Mouse (Mus musculus): ENCODE data around the gene Hydin. TPM values are rescaled to one million over a fixed set of nuclear protein-coding genes. Genes with fewer than 3 reads are reported as not detected.
"Not testable (repeated sequence)": the region's sequence is repeated elsewhere in the genome, so short reads cannot be mapped to it uniquely, and the experiment has no call there.

The Hydin gene
- total RNA-seq (2021) = under 1 TPM; 0.46 to 0.64 TPM

DNA sequence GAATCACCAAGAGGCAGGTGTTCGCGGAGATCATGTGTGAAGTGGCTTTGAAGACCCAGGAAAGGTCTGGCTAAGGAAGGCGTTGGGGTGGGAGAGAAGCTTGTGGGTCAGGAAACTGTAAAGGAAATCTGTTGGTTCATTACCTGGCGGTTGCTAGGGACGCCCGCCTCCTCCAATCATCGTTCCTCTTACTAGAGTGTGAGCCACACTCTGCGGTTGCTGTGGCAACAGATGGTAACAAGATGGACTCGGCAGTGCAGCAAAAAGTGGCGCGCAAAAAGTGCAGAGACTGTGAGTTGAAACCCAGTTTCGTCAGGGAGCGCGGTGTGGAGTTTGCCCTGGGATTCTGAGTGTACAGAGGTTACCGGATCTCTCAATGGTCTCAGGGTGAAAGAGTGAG, at the start of gene Hydin:
Gene Hydin (plus strand): TSS at position 237 of the 400 bp plus-strand sequence.
- peak; percentile 87 for DNase-seq
- intact Hi-C loops (cut with DNase I) = no loop called here

DNA sequence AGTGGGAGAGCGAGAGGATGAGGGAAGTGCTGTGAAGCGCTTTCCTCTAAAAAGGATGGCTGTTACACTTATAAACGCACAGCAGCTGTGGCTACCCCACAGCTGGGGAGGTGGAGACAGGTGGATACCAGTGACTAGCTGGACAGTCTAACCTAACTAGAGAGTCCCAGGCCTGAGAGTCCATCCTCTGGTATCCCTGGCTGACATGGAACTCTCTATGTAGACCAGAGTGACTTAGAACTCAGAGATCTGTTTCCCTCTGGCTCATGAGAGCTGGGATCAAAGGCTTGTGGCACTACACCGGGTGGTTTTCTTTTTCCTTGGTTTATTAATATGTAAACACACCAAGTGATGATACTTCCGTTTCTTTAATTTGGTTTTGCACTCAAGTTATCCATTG, 49.6 kb upstream of the Hydin start:
- intact Hi-C loops (cut with DNase I) = no loop called here
- DNase-seq = no peak

DNA sequence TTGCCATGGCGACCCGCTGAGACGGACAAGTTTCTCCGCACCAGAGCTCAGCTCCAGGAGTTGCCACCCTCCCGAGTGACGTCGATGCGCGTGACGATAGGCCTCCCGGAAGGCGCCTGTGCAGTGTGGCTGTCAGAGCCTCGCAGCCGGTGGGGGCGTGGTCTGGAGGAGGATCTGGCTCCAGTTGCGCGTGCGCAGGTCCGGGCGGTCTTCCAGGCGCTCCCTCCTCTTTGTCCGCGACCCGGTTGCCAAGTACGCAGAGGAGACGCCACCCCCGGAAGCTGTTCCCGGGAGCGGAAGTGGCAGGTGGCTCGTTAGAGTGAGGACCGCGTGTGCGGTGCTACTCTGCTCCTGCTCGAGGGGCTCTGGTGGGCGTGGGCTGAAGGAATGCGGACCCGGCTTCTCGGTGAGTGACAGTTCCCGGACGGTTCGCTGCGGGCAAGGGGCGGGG, 49.1 kb upstream of the Hydin start:
- peak; percentile 100 for DNase-seq
- intact Hi-C loops (cut with DNase I) = no loop called here

DNA sequence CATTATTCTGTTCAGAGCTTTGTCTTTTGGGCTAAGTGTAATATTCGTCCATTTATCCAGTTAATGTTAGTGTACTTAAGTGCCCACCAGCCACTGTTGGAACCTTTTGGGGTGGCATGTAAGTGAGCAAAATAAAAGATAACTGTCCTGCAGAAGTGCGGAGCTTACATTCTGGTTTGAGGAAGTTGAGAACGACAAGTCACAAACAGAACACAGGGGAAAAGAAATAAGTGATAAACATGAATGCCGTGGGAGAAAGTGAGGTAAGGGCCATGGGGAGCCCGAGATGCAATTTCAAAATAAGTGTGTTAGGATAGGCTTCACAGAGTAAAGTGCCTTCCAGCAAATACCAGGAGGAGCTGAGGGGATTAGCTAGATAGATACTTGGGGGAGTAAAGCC, 48.3 kb upstream of the Hydin start:
- intact Hi-C loops (cut with DNase I) = no loop called here
- no peak for DNase-seq

DNA sequence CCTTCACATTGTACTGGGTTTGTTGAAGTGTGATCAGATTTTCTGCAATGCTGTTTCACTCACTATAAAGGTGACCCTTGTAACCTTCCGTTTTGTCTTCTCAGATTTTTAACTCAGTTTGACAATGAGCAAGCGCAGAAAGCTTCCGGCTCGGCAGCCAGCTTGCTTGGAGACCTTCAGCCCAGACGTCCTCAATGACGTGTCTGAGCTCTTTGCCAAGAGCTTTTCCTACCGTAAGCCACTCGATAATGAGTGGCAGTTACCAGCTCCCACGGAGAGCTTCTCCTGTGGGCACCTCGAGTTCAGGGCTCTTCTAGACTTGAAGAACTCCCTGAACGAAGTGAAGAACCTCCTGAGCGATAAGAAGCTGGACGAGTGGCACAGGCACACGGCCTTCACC, 45.8 kb upstream of the Hydin start:
- intact Hi-C loops (cut with DNase I) = no loop called here
- DNase-seq = no peak

DNA sequence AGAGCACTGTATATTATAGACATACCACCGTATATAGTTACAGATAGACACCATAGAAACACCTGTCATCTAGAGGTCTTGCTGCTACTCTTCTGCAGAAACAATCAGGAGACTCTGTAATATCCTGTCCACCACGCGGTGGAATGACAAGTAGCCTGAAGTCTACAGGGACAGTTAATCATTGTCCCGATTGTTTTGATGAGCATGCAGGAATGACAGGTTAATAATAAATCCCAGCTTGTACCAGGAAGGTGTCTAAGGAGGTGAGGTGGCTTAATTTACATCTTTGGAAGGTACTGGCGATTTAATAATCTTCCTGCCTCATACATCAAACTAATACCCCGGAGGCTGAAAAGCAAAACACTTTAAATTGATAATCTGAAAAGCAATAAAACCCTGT, 36.0 kb upstream of the Hydin start:
- intact Hi-C loops (cut with DNase I) = no loop called here
- DNase-seq = no peak

DNA sequence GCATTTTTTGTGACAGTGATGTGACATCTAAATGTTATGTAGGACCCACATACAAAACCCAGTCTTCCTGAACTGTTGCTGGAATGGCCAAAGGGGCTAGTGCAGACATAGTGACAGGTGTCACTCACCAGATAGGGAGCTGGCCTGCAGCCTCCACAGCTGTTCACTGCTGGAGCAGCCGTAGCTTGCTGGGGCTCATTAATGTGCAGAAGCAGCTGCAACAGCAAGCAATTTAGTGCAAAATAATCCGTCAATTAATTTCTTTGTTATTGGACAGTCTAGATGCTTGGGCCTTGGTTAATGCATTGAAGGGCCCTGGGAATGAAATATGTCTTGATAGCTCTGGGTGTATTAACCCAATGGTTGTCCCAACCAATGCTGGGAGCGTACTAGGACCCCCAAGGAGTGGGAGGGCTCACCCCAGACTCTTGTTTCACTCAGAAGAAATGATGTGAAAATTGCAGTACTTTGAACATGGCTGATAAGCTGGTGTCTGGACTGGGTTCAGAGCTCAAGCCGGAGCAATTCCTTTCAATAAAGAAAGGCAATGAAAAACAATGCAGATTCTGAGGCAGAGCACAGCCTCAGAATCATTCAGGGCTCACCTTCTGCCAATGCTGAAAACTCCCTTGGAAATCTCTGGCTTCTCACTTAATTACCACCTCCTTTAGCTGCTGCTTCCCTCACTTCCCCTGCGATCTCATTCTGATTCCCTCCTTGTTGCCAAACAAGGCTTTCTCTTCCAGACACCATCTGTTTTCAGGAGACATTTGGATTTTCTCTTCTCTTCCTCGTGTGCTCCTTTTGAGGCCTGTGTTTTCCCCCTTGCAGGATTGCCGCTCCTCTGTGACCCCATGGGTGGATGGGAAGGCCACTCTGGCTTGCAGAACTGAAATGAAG, 24.2 kb upstream of the Hydin start:
- no peak for DNase-seq
- intact Hi-C loops (cut with DNase I) = no loop called here

DNA sequence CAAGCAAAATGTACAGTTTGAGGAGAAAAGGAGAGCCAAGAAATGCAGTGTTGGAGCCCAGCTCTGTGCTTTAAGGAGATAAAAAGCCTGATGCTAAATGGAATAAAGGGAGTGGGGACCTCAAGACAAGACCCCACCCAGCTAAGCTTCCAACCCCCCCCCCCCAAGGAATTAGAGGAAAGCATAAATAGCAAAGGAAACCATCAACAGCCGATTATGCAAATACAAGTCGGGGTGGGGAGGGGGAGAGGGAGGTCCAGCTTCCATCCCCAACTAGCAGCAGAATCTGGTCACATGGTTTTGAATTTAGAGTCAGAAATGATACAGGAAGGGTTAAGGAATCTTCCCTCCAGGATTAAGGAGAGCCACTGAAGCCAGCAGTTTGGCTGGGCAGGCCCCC, 22.2 kb upstream of the Hydin start:
- DNase-seq = no peak
- intact Hi-C loops (cut with DNase I) = no loop called here

DNA sequence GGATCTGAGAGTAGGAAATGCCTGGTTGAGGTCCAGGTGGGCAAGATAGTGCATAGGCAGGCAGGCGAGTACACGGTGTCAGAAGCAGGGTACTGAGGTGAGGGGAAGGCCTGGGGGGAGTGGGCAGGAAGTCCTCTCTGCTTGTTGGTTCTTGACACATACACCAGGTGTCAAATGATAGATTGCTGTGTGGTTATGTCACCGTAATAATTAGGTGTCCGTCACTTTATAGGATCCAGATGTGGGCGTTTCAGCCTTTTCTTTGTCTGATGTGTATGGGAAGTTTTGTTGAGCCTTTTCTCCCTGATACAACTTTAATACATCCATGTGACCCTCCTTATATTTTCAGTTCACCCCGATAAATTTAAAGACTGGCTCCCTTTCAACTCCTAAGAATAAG, 19.5 kb upstream of the Hydin start:
- DNase-seq = no peak
- intact Hi-C loops (cut with DNase I) = no loop called here

DNA sequence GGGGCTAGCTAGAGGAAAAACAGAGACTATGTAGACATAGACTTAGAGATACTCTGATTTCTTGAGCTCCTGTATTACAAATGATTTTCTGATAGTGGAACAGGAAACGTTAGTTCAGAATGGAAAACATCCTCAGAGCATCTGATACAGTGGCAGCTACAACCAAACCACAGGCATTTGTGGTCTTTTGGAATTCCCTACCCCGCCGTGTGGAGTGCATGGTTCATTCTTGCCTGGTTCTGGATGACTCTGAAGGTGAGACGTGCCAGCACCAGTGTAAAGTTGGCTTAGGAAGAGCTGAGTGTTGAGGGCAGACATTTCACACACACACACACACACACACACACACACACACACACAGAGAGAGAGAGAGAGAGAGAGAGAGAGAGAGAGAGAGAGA, 12.8 kb upstream of the Hydin start:
- intact Hi-C loops (cut with DNase I) = no loop called here
- DNase-seq = no peak

DNA sequence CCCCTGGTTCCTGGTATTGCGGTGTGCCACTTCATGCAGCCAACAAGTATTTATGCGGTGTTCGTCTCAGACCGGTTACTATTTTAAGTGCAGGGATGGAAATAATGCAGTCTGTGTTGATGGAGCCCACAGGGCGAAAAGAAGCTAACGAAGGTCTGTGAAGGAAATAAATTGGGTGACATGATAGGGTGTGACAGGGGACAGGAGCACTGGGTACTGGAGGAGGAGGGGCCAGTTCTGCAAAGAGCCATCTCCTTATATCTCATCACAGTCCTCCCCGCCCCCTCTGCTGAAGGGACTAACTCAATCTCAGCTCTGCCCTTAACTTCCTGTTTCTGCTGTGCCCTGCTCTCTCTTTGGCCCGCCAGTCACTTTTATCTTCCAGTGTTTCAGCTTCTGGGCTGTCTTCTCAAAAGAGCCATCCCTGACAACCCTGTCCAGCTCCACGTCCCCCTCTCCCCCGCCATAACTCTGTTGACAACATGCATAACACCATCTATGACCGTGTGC, 926 bp upstream of the Hydin start:
- intact Hi-C loops (cut with DNase I) = no loop called here
- DNase-seq = no peak

DNA sequence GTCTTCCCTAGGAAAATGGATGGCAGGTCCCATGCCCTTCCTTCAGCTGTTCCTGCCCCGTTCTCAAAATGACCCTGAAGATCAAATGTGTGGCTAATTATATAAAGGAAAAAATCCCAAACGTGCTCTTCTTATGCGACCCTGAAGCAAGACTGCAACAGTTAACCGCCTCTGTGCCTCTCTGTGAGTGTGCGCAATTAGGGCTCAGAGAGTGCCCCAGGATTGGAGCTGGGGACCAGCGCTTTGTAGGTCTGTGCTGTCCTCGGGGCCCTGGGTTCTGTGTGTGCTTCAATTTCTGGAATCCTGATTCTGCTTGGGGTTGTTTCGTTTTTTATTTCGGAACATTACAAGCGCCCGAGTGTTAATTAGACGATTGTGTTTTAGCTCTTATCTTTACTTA, 491 bp downstream of the Hydin start:
- intact Hi-C loops (cut with DNase I) = no loop called here
- no peak for DNase-seq

DNA sequence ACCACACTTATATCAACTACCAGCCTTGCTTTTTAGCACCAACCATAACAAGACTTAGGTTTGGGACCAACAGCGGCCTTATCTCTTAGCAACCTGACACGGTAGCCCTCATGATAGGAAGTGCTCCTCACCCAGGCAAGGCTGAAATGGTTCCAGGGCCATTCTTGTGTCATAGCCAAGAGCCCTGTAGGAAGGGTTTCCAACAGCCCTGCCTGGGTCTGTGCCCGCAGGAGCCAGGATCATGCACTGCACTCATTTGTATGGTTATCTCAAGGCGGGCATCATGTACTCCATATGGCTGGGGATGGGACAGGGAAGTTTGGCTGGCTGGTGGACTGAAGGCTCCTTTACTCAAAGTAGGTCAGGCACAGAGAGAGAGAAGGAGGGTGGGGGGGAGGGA, 3.9 kb downstream of the Hydin start:
- no peak for DNase-seq
- intact Hi-C loops (cut with DNase I) = no loop called here

DNA sequence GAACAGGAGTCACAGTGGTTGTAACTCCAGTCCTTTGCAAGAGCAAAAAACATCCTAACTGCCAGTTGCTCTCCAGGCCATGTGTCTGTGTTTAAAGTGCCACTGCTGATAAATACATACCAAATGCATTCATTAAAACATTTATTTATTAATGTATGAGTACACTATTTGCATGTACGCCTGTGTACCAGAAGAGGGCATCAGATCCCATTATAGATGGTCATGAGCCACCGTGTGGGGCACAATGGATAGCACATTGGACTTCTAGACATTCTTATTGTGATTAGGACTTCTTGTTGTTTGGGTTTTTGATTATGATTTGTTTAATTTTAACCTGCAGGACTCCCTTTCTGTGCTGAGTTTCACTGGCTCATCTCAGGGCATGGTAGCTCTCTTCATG, 6.6 kb downstream of the Hydin start:
- no peak for DNase-seq
- intact Hi-C loops (cut with DNase I) = no loop called here

DNA sequence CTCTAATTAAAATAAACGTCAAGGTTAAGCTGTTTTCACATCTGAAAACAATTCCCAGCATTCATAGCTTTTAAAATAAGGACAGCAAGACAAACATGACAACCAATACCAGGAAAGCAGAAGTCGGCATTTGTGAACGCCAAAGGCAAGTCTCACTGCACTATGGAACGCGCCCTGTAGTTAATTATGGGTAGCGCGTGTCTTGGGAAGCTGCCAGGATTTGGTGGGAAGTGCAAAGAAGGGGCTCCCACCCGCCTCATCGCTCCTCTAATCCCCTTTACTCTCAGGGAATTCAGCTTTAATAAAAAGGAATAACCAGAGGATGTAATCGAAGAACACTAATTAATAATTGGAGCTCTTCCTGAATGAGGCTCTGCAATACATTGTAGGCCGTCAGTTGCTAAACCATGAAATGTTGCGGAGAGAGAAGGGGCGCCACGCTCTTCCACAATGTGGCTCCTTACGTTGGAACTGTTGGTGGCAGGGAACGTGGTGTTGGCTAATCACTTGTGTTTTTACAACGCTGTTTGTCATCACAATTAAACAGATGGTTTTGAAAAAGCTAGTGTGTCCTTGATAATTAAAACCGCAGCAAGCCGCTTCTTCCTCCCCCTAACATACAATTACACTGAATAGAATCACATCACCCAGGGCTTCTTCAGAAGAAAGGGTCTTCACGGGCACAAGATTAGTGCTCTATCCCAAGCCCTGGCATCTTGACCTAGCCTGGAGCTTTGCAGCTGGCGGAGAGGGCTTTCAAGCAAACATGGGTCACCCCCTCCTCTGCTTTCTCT, 8.9 kb downstream of the Hydin start:
- DNase-seq = peak; percentile 45
- intact Hi-C loops (cut with DNase I) = no loop called here

DNA sequence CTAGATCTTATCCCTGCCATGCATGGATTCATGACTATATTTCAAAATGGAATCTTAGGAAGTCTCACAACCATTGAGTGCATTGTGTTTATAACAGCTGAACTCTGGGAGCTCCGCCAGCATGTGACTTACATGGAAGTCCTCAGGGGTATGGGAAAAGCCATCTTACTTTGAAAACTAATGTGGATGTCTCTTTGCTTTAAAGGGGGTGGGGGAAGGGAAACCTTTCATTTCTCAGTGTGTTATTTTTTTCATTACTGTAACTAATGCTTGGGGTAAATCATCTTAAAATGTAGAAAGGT, 9.4 kb downstream of the Hydin start:
- intact Hi-C loops (cut with DNase I) = no loop called here

DNA sequence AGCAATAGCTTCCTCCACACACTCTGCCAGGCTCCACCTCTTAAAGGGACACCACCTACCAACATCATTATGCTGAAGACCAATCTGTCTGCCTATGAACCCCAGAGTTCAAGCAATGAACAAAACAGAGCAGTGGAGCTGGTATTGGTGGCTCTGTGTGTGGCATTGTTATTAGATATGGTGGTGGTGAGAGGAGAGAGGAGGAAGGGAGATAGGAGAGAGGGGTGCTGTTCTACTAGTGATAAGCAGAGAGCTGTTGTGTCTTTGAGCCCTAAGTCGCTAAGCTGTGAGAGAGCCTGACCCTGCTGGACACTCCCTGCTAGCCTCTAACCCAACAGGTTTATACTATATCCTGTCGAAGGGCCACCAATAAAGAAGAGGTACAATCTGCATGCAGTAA, 45.9 kb downstream of the Hydin start:
- intact Hi-C loops (cut with DNase I) = no loop called here
- DNase-seq = no peak

More for the DNA sequence above, 9.4 kb downstream of the Hydin start:
- DNase-seq = no peak

DNA sequence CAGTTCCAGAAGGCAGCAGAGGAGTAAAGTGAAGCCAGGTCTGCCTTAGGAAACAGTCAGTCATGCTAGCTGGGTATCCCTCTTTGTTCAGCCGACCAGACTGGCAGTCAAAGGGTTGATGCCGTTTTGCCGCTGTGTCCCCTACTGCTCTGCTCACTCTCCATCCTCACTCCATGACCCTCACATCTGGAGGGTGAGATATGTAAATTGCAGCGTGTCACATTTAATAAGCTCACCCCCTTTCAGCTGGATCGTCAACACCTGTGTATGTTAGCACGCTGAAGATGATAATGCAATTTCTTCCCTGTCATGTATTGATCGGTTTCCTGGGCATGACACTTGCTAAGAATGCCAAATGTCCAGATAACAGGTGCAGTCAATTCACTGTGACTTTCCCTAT, 49.0 kb downstream of the Hydin start:
- intact Hi-C loops (cut with DNase I) = no loop called here
- DNase-seq = no peak

DNA sequence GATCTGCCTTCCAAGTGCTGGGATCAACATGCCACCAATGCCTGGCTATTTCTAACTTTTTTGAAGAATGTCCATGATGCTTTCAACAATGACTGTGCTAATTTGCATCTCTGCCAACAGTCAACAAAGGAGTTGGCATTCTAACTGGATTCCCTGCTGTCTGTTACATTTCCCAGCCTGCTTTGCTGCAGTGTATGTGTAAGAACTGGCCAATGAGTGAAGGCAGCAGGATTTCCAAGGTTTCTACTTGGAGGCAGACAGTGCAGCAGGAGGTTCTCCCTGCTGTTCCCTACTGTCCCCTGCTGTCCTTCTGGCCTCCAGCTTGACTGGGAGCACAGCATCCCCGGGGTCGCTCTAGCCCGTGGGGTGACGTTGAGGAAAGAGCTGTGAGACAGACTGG, 52.8 kb downstream of the Hydin start:
- intact Hi-C loops (cut with DNase I) = no loop called here
- DNase-seq = peak; percentile 4

DNA sequence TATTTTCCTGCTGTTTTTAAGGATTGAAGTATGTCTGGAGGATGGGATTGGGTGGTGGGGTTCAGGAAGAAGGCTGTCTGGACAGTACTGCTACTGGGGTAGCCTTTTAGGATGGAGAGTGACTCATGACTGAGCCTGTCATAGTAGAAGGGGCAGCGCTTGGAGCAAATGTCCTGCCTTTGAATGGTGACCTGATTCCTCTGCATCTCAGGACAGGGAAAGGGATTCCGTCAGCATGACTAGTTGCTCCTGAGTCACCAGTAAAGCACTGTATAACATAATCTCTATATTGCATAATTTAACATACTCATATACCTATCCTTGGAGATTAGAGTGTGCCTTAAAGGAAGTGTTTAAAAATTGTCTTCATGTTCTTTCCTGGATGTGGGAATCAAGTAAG, 54.7 kb downstream of the Hydin start:
- intact Hi-C loops (cut with DNase I) = no loop called here
- no peak for DNase-seq

DNA sequence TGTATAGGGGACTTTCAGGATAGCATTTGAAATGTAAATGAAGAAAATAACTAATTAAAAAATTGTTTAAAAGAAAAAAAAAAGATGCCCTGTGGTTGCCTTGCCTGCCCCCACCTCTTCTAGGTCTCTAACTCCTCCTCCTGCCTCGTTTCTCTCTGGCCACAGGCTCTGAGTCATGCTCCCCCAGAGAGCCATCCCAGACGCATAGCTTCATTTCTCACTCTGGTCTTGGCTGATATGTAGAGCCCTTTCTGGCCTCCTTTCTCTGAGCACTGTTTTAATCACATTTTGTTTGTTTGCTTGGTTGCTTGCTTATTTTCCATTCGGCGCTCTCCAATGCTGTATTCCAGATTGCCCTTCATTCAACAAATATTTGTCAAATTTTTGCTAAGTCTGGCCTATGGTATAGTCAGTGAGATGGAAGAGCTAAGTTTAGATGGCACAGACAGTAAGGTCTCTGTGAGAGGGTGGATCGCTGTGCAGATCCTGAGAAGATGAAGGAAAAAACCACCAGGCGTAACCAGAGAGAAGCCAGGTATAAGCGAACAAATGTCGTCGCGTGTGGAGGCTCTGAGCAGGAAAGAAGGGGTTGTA, 57.3 kb downstream of the Hydin start:
- intact Hi-C loops (cut with DNase I) = no loop called here
- DNase-seq = no peak

DNA sequence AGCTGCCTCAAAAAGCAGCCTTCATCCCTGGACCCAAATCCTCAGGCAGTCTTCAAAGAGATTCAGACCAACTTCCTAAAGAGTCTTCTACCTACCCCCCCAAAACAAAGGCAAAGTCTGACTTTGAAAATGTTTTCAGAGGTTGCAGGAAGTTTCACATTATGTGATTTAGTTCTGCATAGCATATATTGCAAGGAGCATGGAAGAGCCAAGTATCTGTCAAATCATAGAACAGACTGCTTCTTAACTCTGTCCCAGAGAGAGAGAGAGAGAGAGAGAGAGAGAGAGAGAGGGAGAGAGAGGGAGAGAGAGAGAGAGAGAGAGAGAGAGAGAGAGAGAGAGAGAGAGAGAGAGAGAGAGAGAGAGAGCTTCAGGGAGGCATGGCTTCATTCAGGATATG, 60.3 kb downstream of the Hydin start:
- DNase-seq; intact Hi-C loops (cut with DNase I): not testable (repeated sequence)
